21 mouse cellular contexts compared by ENCODE assay signal in the genomic region with DNA sequence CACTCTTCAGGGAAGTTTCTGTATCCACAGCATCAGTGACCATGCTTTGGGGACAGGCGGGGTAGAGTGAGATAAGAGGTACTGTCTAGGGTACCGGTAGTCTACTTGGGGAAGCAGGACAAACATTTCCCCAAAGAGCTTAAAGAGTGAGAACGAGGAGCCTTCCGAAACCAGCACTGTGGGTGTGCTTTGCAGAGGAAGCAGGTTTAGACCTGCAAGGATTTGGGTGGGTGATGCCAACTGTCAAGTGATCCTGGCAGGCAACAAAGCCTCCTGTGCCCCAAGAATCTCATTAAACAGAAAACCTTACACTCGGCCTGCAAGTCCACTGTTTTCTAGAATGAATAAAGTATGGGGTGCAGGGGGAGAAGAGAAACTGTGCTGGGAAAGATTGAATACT. TPM values are rescaled to one million over a fixed set of nuclear protein-coding genes. Genes with fewer than 3 reads are reported as not detected.
A peak's percentile ranks its signal among the peaks of the same experiment; 100 is the strongest.
DNase-seq lines count a peak whose midpoint lies in the region; ATAC-seq lines count a peak whose summit lies in the region.
"Had no signal": no experiment of that assay in that cellular context is flagged by ENCODE, and none has a peak within 500 bp of the region (broad histone marks: within the 10 kb centered on the region; RNA-seq: fewer than 3 reads in every experiment).

No protein-coding gene starts in this region.

- H3K27ac ChIP-seq in heart, embryonic 13.5 days (replicated peaks), result 0 out of 2 replicates have a peak overlapping the region, but pooled peaks have one; percentile 32
- peak overlapping the region; percentile 87 for H3K27ac ChIP-seq in embryonic facial prominence, embryonic 15.5 days (replicated peaks)
- H3K27ac ChIP-seq in stomach, embryonic 16.5 days (ENCODE audit: low read length), result peak overlapping the region; percentile 72
- H3K27ac ChIP-seq in midbrain, embryonic 16.5 days (ENCODE audit: low read length), result no peak overlapping the region
- H3K27ac ChIP-seq: forebrain, embryonic 12.5 days; heart, embryonic 10.5 days; hindbrain, embryonic 14.5 days; kidney, postnatal 0 days; midbrain, embryonic 10.5 days; neural tube, embryonic 13.5 days had no signal

- H3K4me1 ChIP-seq in heart, embryonic 13.5 days, result peaks cover 16% of the 10 kb centered on the region
- H3K4me1 ChIP-seq in megakaryocyte, embryonic 14.5 days, result peaks cover 56% of the 10 kb centered on the region
- H3K4me1 ChIP-seq in embryonic facial prominence, embryonic 15.5 days, result peaks cover 21% of the 10 kb centered on the region
- peaks cover 12% of the 10 kb centered on the region for H3K4me1 ChIP-seq in stomach, embryonic 16.5 days (ENCODE audit: control insufficient read depth, insufficient read depth, low read length)
- no peaks in the 10 kb centered on the region for H3K4me1 ChIP-seq in midbrain, embryonic 16.5 days (ENCODE audit: control insufficient read depth, insufficient read depth, low read length)
- H3K4me1 ChIP-seq: forebrain, embryonic 12.5 days; midbrain, embryonic 10.5 days; neural tube, embryonic 13.5 days had no signal

- no peak overlapping the region for H3K4me2 ChIP-seq in heart, embryonic 13.5 days
- H3K4me2 ChIP-seq in embryonic facial prominence, embryonic 15.5 days (replicated peaks), result peak overlapping the region; percentile 27
- peak overlapping the region; percentile 28 for H3K4me2 ChIP-seq in stomach, embryonic 16.5 days (ENCODE audit: low read depth, low read length)
- no peak overlapping the region for H3K4me2 ChIP-seq in midbrain, embryonic 16.5 days (ENCODE audit: low read length)
- H3K4me2 ChIP-seq: forebrain, embryonic 12.5 days; hindbrain, embryonic 14.5 days; neural tube, embryonic 13.5 days had no signal

- WGBS in heart, embryonic 13.5 days, result 82% methylated on average over 5 of the region's 5 CpGs
- 62% methylated on average over 5 of the region's 5 CpGs for WGBS in embryonic facial prominence, embryonic 15.5 days
- WGBS in stomach, embryonic 16.5 days, result 80% methylated on average over 5 of the region's 5 CpGs
- WGBS in midbrain, embryonic 16.5 days, result 86% methylated on average over 5 of the region's 5 CpGs

- H3K9me3 ChIP-seq in heart, embryonic 13.5 days, result no peaks in the 10 kb centered on the region
- H3K9me3 ChIP-seq in megakaryocyte, embryonic 14.5 days, result no peaks in the 10 kb centered on the region
- no peaks in the 10 kb centered on the region for H3K9me3 ChIP-seq in embryonic facial prominence, embryonic 15.5 days (replicated peaks)
- no peaks in the 10 kb centered on the region for H3K9me3 ChIP-seq in stomach, embryonic 16.5 days (replicated peaks; ENCODE audit: control insufficient read depth, low read length)
- no peaks in the 10 kb centered on the region for H3K9me3 ChIP-seq in midbrain, embryonic 16.5 days (replicated peaks; ENCODE audit: control insufficient read depth, low read length, poor library complexity, severe bottlenecking)
- H3K9me3 ChIP-seq: forebrain, embryonic 12.5 days; heart, embryonic 10.5 days; midbrain, embryonic 10.5 days; neural tube, embryonic 13.5 days had no signal

- H3K9ac ChIP-seq in heart, embryonic 13.5 days, result peak overlapping the region; percentile 44; the same call in 1 of the 2 replicates
- no peak overlapping the region for H3K9ac ChIP-seq in embryonic facial prominence, embryonic 15.5 days
- peak overlapping the region; percentile 28; the same call in 1 of the 2 replicates for H3K9ac ChIP-seq in stomach, embryonic 16.5 days (ENCODE audit: low read length)
- H3K9ac ChIP-seq in midbrain, embryonic 16.5 days (ENCODE audit: low read depth, low read length), result no peak overlapping the region
- H3K9ac ChIP-seq: forebrain, embryonic 12.5 days; hindbrain, embryonic 14.5 days; neural tube, embryonic 13.5 days had no signal

- no peaks in the 10 kb centered on the region for H3K27me3 ChIP-seq in heart, embryonic 13.5 days (replicated peaks)
- peaks cover 5% of the 10 kb centered on the region for H3K27me3 ChIP-seq in megakaryocyte, embryonic 14.5 days (replicated peaks)
- H3K27me3 ChIP-seq in embryonic facial prominence, embryonic 15.5 days, result no peaks in the 10 kb centered on the region
- H3K27me3 ChIP-seq in stomach, embryonic 16.5 days (ENCODE audit: control insufficient read depth, insufficient read depth, low read length), result no peaks in the 10 kb centered on the region
- no peaks in the 10 kb centered on the region for H3K27me3 ChIP-seq in midbrain, embryonic 16.5 days (ENCODE audit: control insufficient read depth, insufficient read depth, low read depth, low read length)
- H3K27me3 ChIP-seq: forebrain, embryonic 12.5 days; neural tube, embryonic 13.5 days had no signal

- H3K4me3 ChIP-seq in heart, embryonic 13.5 days, result no peak overlapping the region
- H3K4me3 ChIP-seq in megakaryocyte, embryonic 14.5 days (replicated peaks), result peak overlapping the region; percentile 74
- peak overlapping the region; percentile 30 for H3K4me3 ChIP-seq in embryonic facial prominence, embryonic 15.5 days (replicated peaks)
- H3K4me3 ChIP-seq in stomach, embryonic 16.5 days (replicated peaks; ENCODE audit: low read length), result no peak overlapping the region; the same call in 1 of the 2 replicates
- H3K4me3 ChIP-seq in midbrain, embryonic 16.5 days (ENCODE audit: low read depth, low read length), result no peak overlapping the region
- H3K4me3 ChIP-seq: forebrain, embryonic 12.5 days; heart, embryonic 10.5 days; midbrain, embryonic 10.5 days; neural tube, embryonic 13.5 days had no signal

- ATAC-seq in heart, embryonic 13.5 days (ENCODE audit: extremely low read depth, insufficient number of reproducible peaks, low FRiP score, low TSS enrichment), result no peak
- no peak for ATAC-seq in megakaryocyte, adult 5-6 weeks (ENCODE audit: poor library complexity, severe bottlenecking)
- no peak for ATAC-seq in embryonic facial prominence, embryonic 15.5 days (ENCODE audit: insufficient number of reproducible peaks, low FRiP score, low TSS enrichment, low read depth)
- ATAC-seq in stomach, embryonic 16.5 days (ENCODE audit: insufficient read depth, low FRiP score), result no peak
- no peak for ATAC-seq in megakaryocyte-erythroid progenitor cell, adult 5-6 weeks (replicated peaks; ENCODE audit: low FRiP score, low TSS enrichment, poor library complexity, severe bottlenecking)
- no peak for ATAC-seq in midbrain, embryonic 16.5 days

- intact Hi-C loops in heart, postnatal 10 days (cut with DNase I), result no loop called here

- DNase-seq in heart, postnatal 10 days, result no peak
- DNase-seq: cerebellum, adult 11 months; kidney, adult 18-20 months; thymus, postnatal 25 days had no signal

- H3K36me3 ChIP-seq in heart, embryonic 13.5 days, result no peaks in the 10 kb centered on the region
- no peaks in the 10 kb centered on the region for H3K36me3 ChIP-seq in megakaryocyte, embryonic 14.5 days (replicated peaks; ENCODE audit: low read length)
- H3K36me3 ChIP-seq in embryonic facial prominence, embryonic 15.5 days, result no peaks in the 10 kb centered on the region
- no peaks in the 10 kb centered on the region for H3K36me3 ChIP-seq in stomach, embryonic 16.5 days (ENCODE audit: control insufficient read depth, insufficient read depth, low read length)
- H3K36me3 ChIP-seq in midbrain, embryonic 16.5 days (ENCODE audit: control insufficient read depth, insufficient read depth, low read length), result no peaks in the 10 kb centered on the region
- H3K36me3 ChIP-seq: forebrain, embryonic 12.5 days; heart, embryonic 10.5 days; midbrain, embryonic 10.5 days; neural tube, embryonic 13.5 days had no signal

RNA-seq across cellular contexts. Expression of gene Rab7b, which starts 1.4 kb away (rescaled TPM):
- 1.3 and 1.9 TPM in 2 replicates for polyA plus RNA-seq in heart, embryonic 13.5 days (2015; fragmentation: Nextera tagmentation; extraction: Ambion mirVana)
- 1 to 10 TPM; 4.0 to 5.9 TPM for total RNA-seq in heart, postnatal 10 days (2021)
- polyA plus RNA-seq in megakaryocyte, embryonic 14.5 days (2012; ENCODE audit: insufficient read depth, low replicate concordance), result 2.3 TPM in 1 of 2 replicates, not detected in the other
- 3.3 and 4.0 TPM in 2 replicates for total RNA-seq in megakaryocyte, adult 5-6 weeks (2015)
- 22.4 TPM in 2 replicates for total RNA-seq in megakaryocyte, adult 5-6 weeks (2017)
- 17.0 and 19.2 TPM in 2 replicates for polyA plus RNA-seq in embryonic facial prominence, embryonic 15.5 days (2015; fragmentation: Nextera tagmentation; extraction: Ambion mirVana)
- 12.5 and 16.8 TPM in 2 replicates for polyA plus RNA-seq in stomach, embryonic 16.5 days (2015; fragmentation: Nextera tagmentation; extraction: Ambion mirVana)
- not detected in 2 replicates for total RNA-seq in megakaryocyte-erythroid progenitor cell, adult 5-6 weeks (2014; fragmentation: Nextera tagmentation)
- 1.3 and 1.5 TPM in 2 replicates for total RNA-seq in megakaryocyte-erythroid progenitor cell, adult 5-6 weeks (2017)
- polyA plus RNA-seq in midbrain, embryonic 16.5 days (2015; fragmentation: Nextera tagmentation; extraction: Ambion mirVana), result 0.68 and 0.87 TPM in 2 replicates

RNA-seq across cellular contexts. Expression of gene Ctse, which starts 51.8 kb away (rescaled TPM):
- 0.55 and 0.60 TPM in 2 replicates for polyA plus RNA-seq in heart, embryonic 13.5 days (2015; fragmentation: Nextera tagmentation; extraction: Ambion mirVana)
- total RNA-seq in heart, postnatal 10 days (2021), result 1 to 10 TPM; 1.1 to 2.1 TPM
- 4.2 TPM in 1 of 2 replicates, not detected in the other for polyA plus RNA-seq in megakaryocyte, embryonic 14.5 days (2012; ENCODE audit: insufficient read depth, low replicate concordance)
- 32.7 and 55.0 TPM in 2 replicates for total RNA-seq in megakaryocyte, adult 5-6 weeks (2015)
- total RNA-seq in megakaryocyte, adult 5-6 weeks (2017), result 15.1 and 31.0 TPM in 2 replicates
- polyA plus RNA-seq in embryonic facial prominence, embryonic 15.5 days (2015; fragmentation: Nextera tagmentation; extraction: Ambion mirVana), result 1.1 and 1.3 TPM in 2 replicates
- polyA plus RNA-seq in stomach, embryonic 16.5 days (2015; fragmentation: Nextera tagmentation; extraction: Ambion mirVana), result 134 and 192 TPM in 2 replicates
- 337 and 406 TPM in 2 replicates for total RNA-seq in megakaryocyte-erythroid progenitor cell, adult 5-6 weeks (2014; fragmentation: Nextera tagmentation)
- 141 and 329 TPM in 2 replicates for total RNA-seq in megakaryocyte-erythroid progenitor cell, adult 5-6 weeks (2017)
- polyA plus RNA-seq in midbrain, embryonic 16.5 days (2015; fragmentation: Nextera tagmentation; extraction: Ambion mirVana), result not detected in 2 replicates
- total RNA-seq: layer of hippocampus, postnatal 25 days had no signal
- polyA plus RNA-seq: forebrain, embryonic 12.5 days; frontal cortex, adult 2 months; hindbrain, embryonic 14.5 days; midbrain, embryonic 10.5 days; neural tube, embryonic 13.5 days had no signal

RNA-seq across cellular contexts. Expression of gene Slc26a9, which starts 53.9 kb away (rescaled TPM):
- 0.08 and 0.39 TPM in 2 replicates for polyA plus RNA-seq in heart, embryonic 13.5 days (2015; fragmentation: Nextera tagmentation; extraction: Ambion mirVana)
- not detected for total RNA-seq in heart, postnatal 10 days (2021)
- not detected in 2 replicates for polyA plus RNA-seq in megakaryocyte, embryonic 14.5 days (2012; ENCODE audit: insufficient read depth, low replicate concordance)
- not detected in 2 replicates for total RNA-seq in megakaryocyte, adult 5-6 weeks (2015)
- not detected in 2 replicates for total RNA-seq in megakaryocyte, adult 5-6 weeks (2017)
- polyA plus RNA-seq in embryonic facial prominence, embryonic 15.5 days (2015; fragmentation: Nextera tagmentation; extraction: Ambion mirVana), result 0.28 and 0.72 TPM in 2 replicates
- polyA plus RNA-seq in stomach, embryonic 16.5 days (2015; fragmentation: Nextera tagmentation; extraction: Ambion mirVana), result 9.7 and 13.2 TPM in 2 replicates
- not detected in 2 replicates for total RNA-seq in megakaryocyte-erythroid progenitor cell, adult 5-6 weeks (2014; fragmentation: Nextera tagmentation)
- total RNA-seq in megakaryocyte-erythroid progenitor cell, adult 5-6 weeks (2017), result not detected in 2 replicates
- polyA plus RNA-seq in midbrain, embryonic 16.5 days (2015; fragmentation: Nextera tagmentation; extraction: Ambion mirVana), result 0.04 TPM in 2 replicates
- total RNA-seq: gastrocnemius, postnatal 14 days; heart, postnatal 25 days had no signal
- polyA plus RNA-seq: forebrain, embryonic 12.5 days; midbrain, embryonic 10.5 days; neural tube, embryonic 13.5 days had no signal

Comparison
In these comparisons a context has a peak if more than half of its experiments do, and no peak if none do; other contexts are left out.
1. H3K4me2 ChIP-seq: peak in embryonic facial prominence, embryonic 15.5 days (single experiment) and stomach, embryonic 16.5 days (single experiment); none in heart, embryonic 13.5 days (single experiment) and midbrain, embryonic 16.5 days (single experiment).
2. H3K4me3 ChIP-seq: peak in megakaryocyte, embryonic 14.5 days (single experiment) and embryonic facial prominence, embryonic 15.5 days (single experiment); none in heart, embryonic 13.5 days (single experiment), stomach, embryonic 16.5 days (single experiment) and midbrain, embryonic 16.5 days (single experiment).
3. H3K9ac ChIP-seq: peak in heart, embryonic 13.5 days (single experiment) and stomach, embryonic 16.5 days (single experiment); none in embryonic facial prominence, embryonic 15.5 days (single experiment) and midbrain, embryonic 16.5 days (single experiment).
4. RNA of gene Ctse, which starts 51.8 kb away (polyA plus RNA-seq): 134 to 192 TPM in stomach, embryonic 16.5 days; 4.2 TPM in megakaryocyte, embryonic 14.5 days, 1.1 to 1.3 TPM in embryonic facial prominence, embryonic 15.5 days, 0.55 to 0.60 TPM in heart, embryonic 13.5 days and not detected in midbrain, embryonic 16.5 days; every median in the first group is over 10 times any median in the second.